Mouse (Mus musculus) skeletal muscle tissue, adult 2 months (tissue): Measurements from ENCODE around the gene Ntan1.
"Not testable (repeated sequence)": the region's sequence is repeated elsewhere in the genome, so short reads cannot be mapped to it uniquely, and the experiment has no call there.

Experiments
- DNase-seq: peaks from one replicate; pipeline ENCODE4 v3.0.0-alpha.2; 2012; ENCODE audit warnings: low read depth, low spot score

The Ntan1 gene

GRCm38 (mm10) chr16:13831606-13832005 is 13.0 kb downstream of the Ntan1 start:
- DNase-seq, result no peak

- DNase-seq, result no peak
These were observed 15.7 kb downstream of the Ntan1 start for GRCm38 (mm10) chr16:13834382-13834781.

- DNase-seq, result no peak
These were observed 21.4 kb downstream of the Ntan1 start for GRCm38 (mm10) chr16:13840056-13840455.

DNA sequence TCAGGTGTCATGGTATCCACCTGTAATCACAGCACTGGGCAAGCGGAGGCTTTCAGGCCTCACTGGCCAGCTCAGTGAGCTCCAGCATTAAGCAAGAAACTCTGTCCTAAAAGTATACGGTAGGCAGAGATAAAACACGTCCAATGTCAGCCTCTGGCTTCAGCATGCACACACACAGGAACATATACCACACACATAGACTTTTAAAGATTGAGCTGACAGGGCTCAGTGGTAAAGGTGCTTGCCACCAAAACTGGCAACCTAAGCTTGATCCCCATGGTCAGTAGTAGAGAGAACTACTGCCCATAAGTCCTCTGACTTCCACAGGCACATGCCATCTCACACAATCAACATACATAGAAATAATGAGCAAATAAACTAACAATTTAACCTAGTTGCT is 22.3 kb downstream of the Ntan1 start:
- no peak for DNase-seq

DNA sequence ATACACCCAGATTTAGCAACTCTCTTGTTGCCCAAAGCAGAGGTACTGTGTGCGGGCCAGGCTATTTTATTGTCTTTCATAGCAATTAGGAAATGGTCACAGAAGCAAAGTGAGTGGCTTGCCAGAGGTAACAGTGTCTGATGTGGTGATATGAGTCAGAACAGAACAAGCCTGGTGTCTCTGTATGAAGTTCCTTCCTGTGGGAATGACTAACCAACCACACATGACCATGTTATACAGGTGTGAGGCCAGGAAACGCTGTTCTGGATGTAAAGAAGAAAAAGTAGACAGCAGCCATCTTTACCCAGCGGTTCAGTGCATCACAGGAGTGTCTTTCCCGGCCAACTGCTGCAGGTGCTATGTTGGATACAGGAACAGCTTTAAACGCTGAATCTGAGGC is 26.4 kb downstream of the Ntan1 start:
- DNase-seq, result no peak

DNA sequence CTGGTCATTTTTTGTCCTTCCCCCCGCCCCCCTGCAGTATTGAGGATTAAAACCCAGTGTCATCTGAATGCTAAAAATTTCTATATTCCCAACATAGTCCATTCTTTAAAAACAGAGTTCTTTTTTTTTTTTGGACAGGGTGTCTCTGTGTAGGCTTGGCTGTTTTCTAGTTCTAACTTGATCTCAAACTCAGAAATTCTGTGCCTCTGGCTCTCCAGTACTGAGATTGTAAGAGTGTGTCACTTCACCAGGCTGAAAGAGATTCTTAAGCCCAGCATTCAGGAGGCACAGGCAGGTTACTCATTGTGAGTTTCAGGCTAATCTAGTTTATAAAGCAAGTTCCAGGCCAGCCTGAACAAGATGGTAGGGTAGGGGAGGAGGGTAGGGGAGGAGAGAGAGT is 28.0 kb downstream of the Ntan1 start:
- no peak for DNase-seq

- DNase-seq, result no peak
These were observed 29.7 kb downstream of the Ntan1 start for GRCm38 (mm10) chr16:13848310-13848709.

DNA sequence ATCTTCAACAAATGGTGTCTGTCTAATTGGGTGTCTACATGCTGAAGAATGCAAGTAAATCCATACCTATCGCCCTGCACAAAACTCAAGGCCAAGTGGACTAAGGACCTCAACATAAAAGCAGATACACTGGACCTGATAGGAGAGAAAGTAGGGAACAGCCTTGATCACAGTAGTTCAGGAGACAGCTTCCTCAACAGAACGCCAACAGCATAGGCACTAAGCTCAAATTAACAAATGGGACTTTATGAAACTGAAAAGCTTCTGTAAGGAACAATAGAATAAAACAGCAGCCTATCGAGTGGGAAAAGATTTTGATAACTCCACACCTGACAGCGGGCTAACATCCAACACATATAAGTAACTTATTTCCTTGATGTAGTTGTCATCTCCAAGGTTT is 32.8 kb downstream of the Ntan1 start:
- DNase-seq, result no peak

DNA sequence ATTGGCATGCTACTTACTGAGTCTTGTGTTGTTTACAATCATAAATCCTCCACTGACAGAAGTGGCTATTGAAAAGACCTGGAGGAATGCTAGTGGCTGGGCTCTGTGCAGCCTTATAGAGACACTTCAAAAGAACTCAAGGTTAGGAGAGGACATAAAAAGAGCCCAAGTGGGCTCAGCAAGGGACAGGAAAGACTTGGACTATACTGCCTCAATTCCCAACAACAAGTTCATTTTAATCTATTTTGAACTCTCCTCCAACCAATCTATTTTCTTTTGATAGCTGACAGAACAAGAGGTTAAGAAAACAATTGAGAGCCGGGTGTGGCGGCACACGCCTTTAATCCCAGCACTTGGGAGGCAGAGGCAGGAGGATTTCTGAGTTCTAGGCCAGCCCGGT is 35.2 kb downstream of the Ntan1 start:
- no peak for DNase-seq

- no peak for DNase-seq
These were observed 47.4 kb downstream of the Ntan1 start for GRCm38 (mm10) chr16:13866076-13866475.

GRCm38 (mm10) chr16:13866616-13867015 is 48.0 kb downstream of the Ntan1 start:
- no peak for DNase-seq

GRCm38 (mm10) chr16:13867406-13867805 is 48.8 kb downstream of the Ntan1 start:
- DNase-seq, result not testable (repeated sequence)

- DNase-seq, result no peak
These were observed 49.4 kb downstream of the Ntan1 start for GRCm38 (mm10) chr16:13867910-13868514.

- DNase-seq, result no peak
These were observed 56.8 kb downstream of the Ntan1 start for GRCm38 (mm10) chr16:13875483-13875882.

GRCm38 (mm10) chr16:13883094-13883774 is 64.6 kb downstream of the Ntan1 start:
- DNase-seq, result no peak
